16 mouse cellular contexts compared by ENCODE assay signal in the genomic region with DNA sequence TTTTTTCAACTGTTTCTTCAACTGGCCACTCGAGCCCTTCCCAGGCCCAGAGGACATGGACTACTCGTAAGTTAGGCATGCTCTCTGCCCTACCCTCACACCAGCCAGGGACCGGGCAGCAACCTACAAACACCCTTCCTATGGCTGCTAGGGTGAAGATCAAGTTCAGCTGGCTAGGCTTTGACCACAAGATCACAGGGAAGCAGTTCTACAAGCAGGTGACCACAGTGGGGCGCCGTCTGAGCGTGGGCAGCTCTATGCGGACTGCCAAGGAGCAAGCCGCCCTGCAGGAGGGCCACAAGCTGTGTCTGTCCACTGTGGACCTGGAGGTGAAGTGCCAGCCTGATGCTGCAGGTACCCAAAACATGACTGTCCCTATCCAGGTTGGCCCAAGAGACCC. TPM values are rescaled to one million over a fixed set of nuclear protein-coding genes. Genes with fewer than 3 reads are reported as not detected.
DNase-seq lines count a peak whose midpoint lies in the region; ATAC-seq and TF ChIP-seq lines count a peak whose summit lies in the region.
"Had no signal": no experiment of that assay in that cellular context is flagged by ENCODE, and none has a peak within 500 bp of the region (broad histone marks: within the 10 kb centered on the region; RNA-seq: fewer than 3 reads in every experiment).

No protein-coding gene starts in this region.

- no peaks in the 10 kb centered on the region for H3K9me3 ChIP-seq in lung, postnatal 0 days (ENCODE audit: low read length)
- H3K9me3 ChIP-seq: embryonic facial prominence, embryonic 12.5 days; stomach, embryonic 15.5 days had no signal

- TF ChIP-seq EP300 in lung, postnatal 0 days (IDR thresholded peaks at IDR 0.05): no peak

- WGBS in lung, postnatal 0 days: 87% methylated on average over 8 of the region's 8 CpGs
- WGBS in lung, adult 2 months: 82% methylated on average over 8 of the region's 8 CpGs
- WGBS in macrophage (ENCODE audit: missing documents): 82% methylated on average over 8 of the region's 8 CpGs

- no peak overlapping the region for H3K9ac ChIP-seq in lung, postnatal 0 days (replicated peaks; ENCODE audit: low read depth)
- H3K9ac ChIP-seq: embryonic facial prominence, embryonic 12.5 days; liver, embryonic 13.5 days; stomach, embryonic 15.5 days had no signal

- no peak overlapping the region for H3K4me2 ChIP-seq in lung, postnatal 0 days (replicated peaks; ENCODE audit: low read depth, low read length)
- H3K4me2 ChIP-seq: embryonic facial prominence, embryonic 12.5 days; liver, embryonic 13.5 days; stomach, embryonic 15.5 days had no signal

- peak; percentile 72 for DNase-seq in gastrocnemius, adult 2 months
- no peak for DNase-seq in gastrocnemius, postnatal 4 days (ENCODE audit: low spot score in 2 of 2)
- no peak for DNase-seq in lung, postnatal 0 days (ENCODE audit: low spot score)
- no peak for DNase-seq in lung, adult 2 months
- DNase-seq in cerebellum, adult 18-20 months: peak; percentile 78 to 82
- no peak for DNase-seq in layer of hippocampus, postnatal 25 days (ENCODE audit: extremely low spot score in 1 of 2, low spot score in 1 of 2)
- DNase-seq: adrenal gland, adult 2 months; heart, postnatal 14 days; liver, embryonic 13.5 days; thymus, postnatal 36 days had no signal

- no peaks in the 10 kb centered on the region for H3K27me3 ChIP-seq in lung, postnatal 0 days (replicated peaks; ENCODE audit: insufficient read depth, low read length)
- H3K27me3 ChIP-seq: embryonic facial prominence, embryonic 12.5 days; liver, embryonic 13.5 days; stomach, embryonic 15.5 days had no signal

- H3K4me3 ChIP-seq in gastrocnemius, adult 2 months: peak overlapping the region; percentile 43; the same call in 1 of the 2 replicates
- H3K4me3 ChIP-seq in lung, postnatal 0 days (ENCODE audit: low read depth, low read length): no peak overlapping the region
- H3K4me3 ChIP-seq in lung, adult 2 months (replicated peaks; ENCODE audit: extremely low read depth, low read depth, low read length): no peak overlapping the region
- H3K4me3 ChIP-seq in macrophage (ENCODE audit: inconsistent target): no peak overlapping the region
- H3K4me3 ChIP-seq: embryonic facial prominence, embryonic 12.5 days; liver, embryonic 13.5 days; stomach, embryonic 15.5 days had no signal

- peak overlapping the region; percentile 89 for H3K27ac ChIP-seq in gastrocnemius, adult 2 months
- H3K27ac ChIP-seq in lung, postnatal 0 days (ENCODE audit: low read length): no peak overlapping the region
- H3K27ac ChIP-seq in macrophage: peak overlapping the region; percentile 97
- H3K27ac ChIP-seq: embryonic facial prominence, embryonic 12.5 days; liver, embryonic 13.5 days; stomach, embryonic 15.5 days had no signal

- H3K79me2 ChIP-seq in macrophage (ENCODE audit: inconsistent target): peaks cover 59% of the 10 kb centered on the region

- intact Hi-C loops in gastrocnemius, adult 2 months (cut with DNase I): no loop called here

- TF ChIP-seq POLR2A in lung, adult 2 months (IDR thresholded peaks at IDR 0.05; ENCODE audit: borderline replicate concordance, extremely low read depth, low read depth, low read length): no peak

- H3K36me3 ChIP-seq in lung, postnatal 0 days (ENCODE audit: insufficient read depth, low read length): no peaks in the 10 kb centered on the region
- H3K36me3 ChIP-seq in macrophage (ENCODE audit: inconsistent target): peaks cover 63% of the 10 kb centered on the region
- H3K36me3 ChIP-seq: embryonic facial prominence, embryonic 12.5 days; stomach, embryonic 15.5 days had no signal

- no peak for ATAC-seq in lung, postnatal 0 days
- ATAC-seq in megakaryocyte-erythroid progenitor cell, adult 5-6 weeks (replicated peaks; ENCODE audit: low FRiP score, low TSS enrichment, poor library complexity, severe bottlenecking): no peak
- ATAC-seq: CD4-positive, CD25-positive, alpha-beta regulatory T cell, adult 4 months had no signal

- peak; percentile 14; the same call in 1 of the 2 replicates for TF ChIP-seq CTCF in gastrocnemius, adult 2 months (IDR thresholded peaks at IDR 0.05)
- TF ChIP-seq CTCF in lung, postnatal 0 days (IDR thresholded peaks at IDR 0.05): peak; percentile 35
- no peak for TF ChIP-seq CTCF in lung, adult 2 months (IDR thresholded peaks at IDR 0.05; ENCODE audit: insufficient read depth, low read length)

- peaks cover 24% of the 10 kb centered on the region for H3K4me1 ChIP-seq in lung, postnatal 0 days (ENCODE audit: insufficient read depth, low read depth, low read length)
- peaks cover 22% of the 10 kb centered on the region for H3K4me1 ChIP-seq in lung, adult 2 months (ENCODE audit: control insufficient read depth, insufficient read depth, low read length)
- H3K4me1 ChIP-seq: embryonic facial prominence, embryonic 12.5 days had no signal

RNA-seq across cellular contexts. Expression of gene Pitpna, which starts 25.1 kb away (rescaled TPM):
- total RNA-seq in gastrocnemius, adult 2 months (2021): 100 to 1,000 TPM; 151 to 206 TPM
- 100 to 1,000 TPM; 106 to 117 TPM for total RNA-seq in gastrocnemius, postnatal 4 days (2021)
- polyA plus RNA-seq in lung, postnatal 0 days (2015; fragmentation: Nextera tagmentation; extraction: Ambion mirVana): 71.1 and 74.4 TPM in 2 replicates
- polyA plus RNA-seq in lung, adult 2 months (2012; rRNA removed): 56.1 and 70.4 TPM in 2 replicates
- total RNA-seq in macrophage (2018; cell fraction: chromatin; rRNA removed): 100 to 1,000 TPM in 25 of 26 experiments, 10 to 100 TPM in 1; 81.1 to 352 (median 282) TPM
- total RNA-seq in macrophage (2018; cell fraction: cytosol; rRNA removed): 100 to 1,000 TPM; 242 to 357 (median 310) TPM
- total RNA-seq in macrophage (2018; cell fraction: nucleus; rRNA removed): 100 to 1,000 TPM in 25 of 26 experiments, 10 to 100 TPM in 1; 98.7 to 332 (median 234) TPM
- 282 to 582 TPM (median 340 TPM) in 3 replicates for polyA plus RNA-seq in macrophage (2018)
- total RNA-seq in megakaryocyte-erythroid progenitor cell, adult 5-6 weeks (2014; fragmentation: Nextera tagmentation): 69.0 and 96.5 TPM in 2 replicates
- total RNA-seq in megakaryocyte-erythroid progenitor cell, adult 5-6 weeks (2017): 46.2 and 58.2 TPM in 2 replicates
- 100 to 1,000 TPM; 281 to 305 TPM for total RNA-seq in layer of hippocampus, postnatal 25 days (2021)

RNA-seq across cellular contexts. Expression of gene Slc43a2, which starts 31.3 kb away (rescaled TPM):
- 10 to 100 TPM; 19.0 to 41.6 TPM for total RNA-seq in gastrocnemius, adult 2 months (2021)
- total RNA-seq in gastrocnemius, postnatal 4 days (2021): 10 to 100 TPM; 22.2 to 25.0 TPM
- 18.2 and 24.0 TPM in 2 replicates for polyA plus RNA-seq in lung, postnatal 0 days (2015; fragmentation: Nextera tagmentation; extraction: Ambion mirVana)
- 68.2 and 78.7 TPM in 2 replicates for polyA plus RNA-seq in lung, adult 2 months (2012; rRNA removed)
- 1,000 to 10,000 TPM in 1 of 26 experiments, 100 to 1,000 TPM in 23, 10 to 100 TPM in 2; 27.0 to 1,006 (median 669) TPM for total RNA-seq in macrophage (2018; cell fraction: chromatin; rRNA removed)
- total RNA-seq in macrophage (2018; cell fraction: cytosol; rRNA removed): 100 to 1,000 TPM; 216 to 691 (median 376) TPM
- 1,000 to 10,000 TPM in 2 of 26 experiments, 100 to 1,000 TPM in 24; 102 to 1,167 (median 672) TPM for total RNA-seq in macrophage (2018; cell fraction: nucleus; rRNA removed)
- polyA plus RNA-seq in macrophage (2018): 250 to 450 TPM (median 359 TPM) in 3 replicates
- total RNA-seq in megakaryocyte-erythroid progenitor cell, adult 5-6 weeks (2014; fragmentation: Nextera tagmentation): 1.2 and 2.2 TPM in 2 replicates
- 1.9 and 2.9 TPM in 2 replicates for total RNA-seq in megakaryocyte-erythroid progenitor cell, adult 5-6 weeks (2017)
- 10 to 100 TPM; 49.8 to 54.2 TPM for total RNA-seq in layer of hippocampus, postnatal 25 days (2021)

RNA-seq across cellular contexts. Expression of gene Scarf1, which starts 49.5 kb away (rescaled TPM):
- total RNA-seq in gastrocnemius, adult 2 months (2021): 1 to 10 TPM; 2.4 to 5.7 TPM
- total RNA-seq in gastrocnemius, postnatal 4 days (2021): 1 to 10 TPM; 7.5 to 9.0 TPM
- polyA plus RNA-seq in lung, postnatal 0 days (2015; fragmentation: Nextera tagmentation; extraction: Ambion mirVana): 18.5 and 21.2 TPM in 2 replicates
- 50.1 and 58.6 TPM in 2 replicates for polyA plus RNA-seq in lung, adult 2 months (2012; rRNA removed)
- total RNA-seq in macrophage (2018; cell fraction: chromatin; rRNA removed): 10 to 100 TPM; 12.1 to 48.5 (median 29.0) TPM
- total RNA-seq in macrophage (2018; cell fraction: cytosol; rRNA removed): 10 to 100 TPM in 24 of 26 experiments, 1 to 10 TPM in 2; 8.5 to 34.5 (median 14.6) TPM
- 10 to 100 TPM; 17.7 to 87.3 (median 37.1) TPM for total RNA-seq in macrophage (2018; cell fraction: nucleus; rRNA removed)
- polyA plus RNA-seq in macrophage (2018): 8.6 to 19.0 TPM (median 16.2 TPM) in 3 replicates
- 1.0 TPM in 1 of 2 replicates, not detected in the other for total RNA-seq in megakaryocyte-erythroid progenitor cell, adult 5-6 weeks (2014; fragmentation: Nextera tagmentation)
- 0.65 TPM in 1 of 2 replicates, not detected in the other for total RNA-seq in megakaryocyte-erythroid progenitor cell, adult 5-6 weeks (2017)
- 1 to 10 TPM; 1.4 to 1.6 TPM for total RNA-seq in layer of hippocampus, postnatal 25 days (2021)

RNA-seq across cellular contexts. Expression of gene Rilp, which starts 52.9 kb away (rescaled TPM):
- 10 to 100 TPM; 33.4 to 41.9 TPM for total RNA-seq in gastrocnemius, adult 2 months (2021)
- total RNA-seq in gastrocnemius, postnatal 4 days (2021): 10 to 100 TPM; 16.4 to 24.5 TPM
- polyA plus RNA-seq in lung, postnatal 0 days (2015; fragmentation: Nextera tagmentation; extraction: Ambion mirVana): 12.4 and 15.7 TPM in 2 replicates
- polyA plus RNA-seq in lung, adult 2 months (2012; rRNA removed): 14.5 and 15.3 TPM in 2 replicates
- total RNA-seq in macrophage (2018; cell fraction: chromatin; rRNA removed): 10 to 100 TPM in 15 of 26 experiments, 1 to 10 TPM in 11; 3.7 to 22.4 (median 10.8) TPM
- total RNA-seq in macrophage (2018; cell fraction: cytosol; rRNA removed): 1 to 10 TPM; 4.2 to 7.6 (median 6.1) TPM
- 10 to 100 TPM in 9 of 26 experiments, 1 to 10 TPM in 17; 3.4 to 18.3 (median 7.3) TPM for total RNA-seq in macrophage (2018; cell fraction: nucleus; rRNA removed)
- 6.6 to 7.4 TPM (median 7.1 TPM) in 3 replicates for polyA plus RNA-seq in macrophage (2018)
- total RNA-seq in megakaryocyte-erythroid progenitor cell, adult 5-6 weeks (2014; fragmentation: Nextera tagmentation): 1.5 TPM in 1 of 2 replicates, not detected in the other
- total RNA-seq in megakaryocyte-erythroid progenitor cell, adult 5-6 weeks (2017): 0.72 TPM in 1 of 2 replicates, not detected in the other
- total RNA-seq in layer of hippocampus, postnatal 25 days (2021): 1 to 10 TPM; 1.7 to 3.1 TPM
- total RNA-seq: megakaryocyte progenitor cell, adult 5-6 weeks had no signal

Comparison
In these comparisons a context has a peak if more than half of its experiments do, and no peak if none do; other contexts are left out.
1. DNase-seq: peak in gastrocnemius, adult 2 months (single experiment) and cerebellum, adult 18-20 months (2 of 2); none in gastrocnemius, postnatal 4 days (0 of 2), lung, postnatal 0 days (single experiment), lung, adult 2 months (single experiment) and layer of hippocampus, postnatal 25 days (0 of 2).
2. RNA of gene Slc43a2, which starts 31.3 kb away (total RNA-seq): 49.8 to 54.2 TPM in layer of hippocampus, postnatal 25 days, 19.0 to 41.6 TPM in gastrocnemius, adult 2 months and 22.2 to 25.0 TPM in gastrocnemius, postnatal 4 days; 1.2 to 2.9 TPM in megakaryocyte-erythroid progenitor cell, adult 5-6 weeks; every median in the first group is over 4 times any median in the second.